Mouse (Mus musculus): ENCODE measurements at regions not wholly inside any gene's neighbourhood (a gene's known extent, or its start where the extent isn't known, plus 50 kb on each side); places are given as distances from the start of the nearest gene placed in this dataset.

- TF ChIP-seq CTCF (IDR thresholded peaks at IDR 0.05; ENCODE audit: low read depth) (no peak), EP300 (IDR thresholded peaks at IDR 0.05; ENCODE audit: low read depth) (no peak)
Observed at GRCm38 (mm10) chr11:44188202-44188601, 211.7 kb upstream of the Il12b start.

Measured in liver, postnatal 0 days (tissue).